Mouse (Mus musculus) ovary, postnatal 10 days (tissue): ENCODE results near the gene Smtnl2.

Source experiments
- DNase-seq: peaks from one replicate; pipeline ENCODE4 v3.0.0; 2022; ENCODE audit warnings: low spot score

The Smtnl2 gene

DNA sequence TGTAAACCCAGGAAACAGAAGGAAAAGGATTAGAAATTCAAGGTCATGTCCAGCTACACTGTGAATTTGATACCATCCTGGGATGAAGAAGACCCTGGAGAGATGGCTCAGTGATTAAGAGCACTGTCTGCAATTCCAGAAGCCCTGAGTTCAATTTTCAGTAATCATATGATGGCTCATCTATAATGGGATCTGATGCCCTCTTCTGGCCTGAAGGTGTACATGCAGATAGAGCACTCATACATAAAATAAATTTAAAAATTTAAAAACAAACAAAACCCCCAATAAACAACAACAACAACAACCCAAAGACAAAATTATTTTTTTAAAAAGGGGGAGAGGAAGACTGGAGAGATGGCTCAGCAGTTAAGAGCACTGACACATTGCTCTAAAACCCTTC is 15.4 kb upstream of the Smtnl2 start:
- DNase-seq: no peak

DNA sequence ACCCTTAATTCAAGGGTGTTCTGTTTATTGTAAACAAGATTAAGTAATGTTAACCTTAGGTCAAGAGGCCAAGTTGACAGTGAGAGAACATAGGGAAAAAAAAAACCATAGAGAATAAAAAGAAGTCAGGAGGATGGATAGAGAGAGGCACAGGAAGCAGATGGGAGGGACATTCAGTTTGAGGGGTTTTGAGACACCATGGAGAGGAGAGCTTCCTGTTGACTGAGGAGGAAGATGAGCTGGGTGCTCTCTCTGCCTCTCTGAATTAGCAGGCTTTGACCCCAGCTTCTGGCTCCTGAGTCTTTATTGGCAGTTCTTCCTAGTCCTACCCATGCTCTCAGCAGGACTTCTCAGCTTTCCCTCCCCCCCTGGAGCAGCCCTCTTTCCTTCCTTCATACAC is 13.7 kb upstream of the Smtnl2 start:
- no peak for DNase-seq

DNA sequence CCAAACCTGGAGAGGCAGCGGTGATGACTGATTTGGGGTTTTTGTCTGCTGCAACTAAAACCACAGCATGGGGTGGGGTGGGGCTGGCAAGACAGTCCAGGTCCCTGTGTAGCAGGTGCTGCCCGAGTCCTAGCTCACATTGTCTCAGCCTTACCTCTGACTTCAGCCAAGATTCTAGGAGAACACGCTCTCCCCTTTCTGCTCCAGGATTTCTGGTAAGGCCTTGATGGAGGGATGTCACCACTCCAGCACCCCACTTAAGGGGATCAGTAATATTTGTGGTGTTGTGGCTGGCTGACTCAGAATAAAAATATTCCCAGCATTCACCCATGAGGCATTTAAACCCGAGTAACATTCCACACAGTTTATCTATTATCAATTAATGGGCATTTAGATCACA is 12.2 kb upstream of the Smtnl2 start:
- no peak for DNase-seq

DNA sequence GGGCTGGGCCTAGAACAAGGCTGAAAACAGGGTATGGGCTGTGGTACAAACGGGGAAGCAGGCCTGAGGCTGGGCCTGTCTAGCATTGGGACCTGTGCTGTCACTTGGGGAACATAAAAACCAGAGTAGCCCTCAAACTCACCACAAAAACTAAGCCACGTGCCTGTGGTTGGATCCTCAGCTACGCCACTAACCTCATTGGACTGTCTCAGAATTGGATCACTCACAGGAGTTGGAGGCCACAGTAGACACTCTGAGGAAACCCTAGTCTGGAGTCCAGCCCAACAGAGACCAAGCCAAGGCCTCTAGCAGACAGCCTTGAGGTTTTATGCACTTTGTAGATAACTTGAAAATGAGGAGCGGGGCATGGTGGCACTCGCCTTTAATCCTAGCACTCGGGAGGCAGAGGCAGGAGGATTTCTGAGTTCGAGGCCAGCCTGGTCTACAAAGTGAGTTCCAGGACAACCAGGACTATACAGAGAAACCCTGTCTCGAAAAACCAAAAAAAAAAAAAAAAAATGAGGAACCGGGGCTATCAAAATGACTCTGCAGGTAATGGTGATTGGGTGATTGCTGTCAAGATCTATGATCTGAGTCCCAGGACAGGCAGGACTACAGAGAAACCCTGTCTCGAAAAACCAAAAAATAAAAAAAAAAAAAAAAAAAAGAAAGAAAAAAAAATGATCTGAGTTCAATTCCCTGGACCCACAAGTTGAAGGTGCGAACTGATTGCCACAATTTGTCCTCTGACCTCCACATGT is 10.2 kb upstream of the Smtnl2 start:
- DNase-seq: no peak

DNA sequence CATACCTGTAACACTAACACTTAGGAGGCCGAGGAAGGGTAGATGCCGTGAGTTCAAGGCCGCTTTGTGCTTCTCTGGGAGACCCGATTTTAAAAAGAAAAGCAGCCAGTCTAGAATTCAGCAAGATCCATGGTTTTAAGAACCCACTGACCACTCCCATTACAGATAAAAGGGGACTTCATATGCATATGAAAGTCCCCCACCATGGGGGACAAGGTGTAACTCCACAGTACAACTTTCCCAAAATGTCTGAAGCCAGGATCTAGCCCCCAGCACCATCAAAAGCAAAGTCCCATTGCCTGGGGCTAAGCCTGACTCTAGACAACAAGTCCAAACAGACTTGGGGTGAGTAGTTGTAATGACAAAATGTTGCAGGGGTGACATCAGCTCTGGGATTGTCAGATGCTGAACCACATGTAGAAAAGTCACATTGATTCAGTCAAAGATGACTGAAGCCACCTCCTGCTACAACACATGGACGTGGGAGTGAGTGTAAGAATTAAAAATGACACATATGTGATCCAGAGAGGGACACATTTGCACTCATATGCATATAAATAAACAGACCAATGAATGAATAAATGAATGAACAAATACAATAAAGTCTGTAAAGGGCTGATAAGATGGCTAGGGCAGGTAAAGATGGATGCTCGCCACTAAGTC is 9.1 kb upstream of the Smtnl2 start:
- DNase-seq: no peak

DNA sequence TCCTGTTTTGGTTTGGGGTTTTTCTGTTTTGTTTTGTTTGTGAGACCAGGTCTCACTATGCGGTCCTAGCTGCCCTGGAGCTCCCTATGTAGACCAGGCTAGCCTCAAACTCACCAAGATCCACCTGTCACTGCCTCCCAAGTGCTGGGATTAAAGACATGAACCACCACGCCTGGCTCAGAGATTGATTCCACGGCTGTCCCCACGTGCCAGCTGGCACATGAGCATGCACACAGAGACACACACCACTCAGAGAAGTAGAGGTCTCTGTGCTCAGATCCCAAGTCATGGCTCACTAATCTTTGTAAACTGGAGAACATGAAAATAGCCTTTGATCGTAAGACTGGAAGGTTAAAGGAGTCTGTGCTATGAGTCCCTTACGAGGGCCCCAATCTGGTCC is 7.5 kb upstream of the Smtnl2 start:
- no peak for DNase-seq

DNA sequence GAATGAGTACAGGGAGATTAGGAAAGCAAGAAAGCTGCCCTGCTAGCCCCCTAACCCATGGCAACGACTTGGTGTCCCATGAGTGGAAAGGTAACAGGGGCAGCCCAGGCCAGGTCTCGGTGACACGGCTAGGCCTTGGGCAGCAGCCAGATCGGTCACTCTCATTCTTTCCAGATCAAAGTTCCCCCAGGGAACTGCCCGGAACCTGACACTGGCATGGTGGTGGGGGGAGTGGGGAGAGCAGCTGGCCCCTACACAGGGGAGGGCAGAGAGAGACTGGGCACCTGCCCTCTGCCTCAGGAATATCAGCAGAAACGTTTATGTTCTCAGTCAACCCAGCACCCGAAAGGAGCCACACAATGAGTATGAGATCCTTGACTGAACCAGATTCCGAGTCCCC is 6.7 kb upstream of the Smtnl2 start:
- DNase-seq: no peak

DNA sequence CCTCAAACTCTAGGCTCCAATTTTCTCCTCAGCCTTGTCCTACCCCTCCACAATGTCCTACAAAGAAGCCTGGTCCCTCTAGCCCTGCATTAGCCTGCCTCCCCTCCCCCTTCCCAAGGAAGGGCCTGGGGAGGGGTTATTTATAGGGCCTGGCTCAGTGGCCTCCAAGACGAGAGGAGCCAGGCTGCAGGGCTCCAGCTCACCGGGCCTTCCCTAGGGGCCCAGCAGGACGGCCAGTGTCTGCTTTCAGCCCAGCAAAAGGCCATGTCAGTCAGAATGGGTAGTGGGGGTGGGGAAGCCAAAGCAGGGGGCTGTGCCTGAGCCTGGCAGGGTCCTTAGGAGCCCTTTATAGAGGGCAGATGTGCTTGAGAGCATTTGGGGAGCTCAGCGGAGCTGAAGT is 5.9 kb upstream of the Smtnl2 start:
- DNase-seq: no peak

DNA sequence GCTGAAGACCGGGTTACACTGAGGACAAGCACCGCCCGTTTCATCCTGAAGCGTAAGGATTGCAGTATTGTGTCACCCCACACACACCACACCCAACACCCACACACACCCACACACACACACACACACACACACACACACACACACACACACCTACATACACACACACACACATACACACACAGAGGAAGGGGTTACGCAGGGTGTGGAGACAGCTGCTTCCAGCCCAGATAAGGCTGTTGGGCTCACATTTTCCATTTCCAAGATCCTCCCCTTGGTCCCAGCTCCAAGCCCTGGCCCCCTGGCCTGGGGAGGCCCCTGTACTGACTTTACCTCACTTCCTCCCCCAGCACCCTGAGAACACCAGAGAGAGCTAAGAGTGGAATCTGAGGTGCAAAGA is 5.2 kb upstream of the Smtnl2 start:
- DNase-seq: no peak

DNA sequence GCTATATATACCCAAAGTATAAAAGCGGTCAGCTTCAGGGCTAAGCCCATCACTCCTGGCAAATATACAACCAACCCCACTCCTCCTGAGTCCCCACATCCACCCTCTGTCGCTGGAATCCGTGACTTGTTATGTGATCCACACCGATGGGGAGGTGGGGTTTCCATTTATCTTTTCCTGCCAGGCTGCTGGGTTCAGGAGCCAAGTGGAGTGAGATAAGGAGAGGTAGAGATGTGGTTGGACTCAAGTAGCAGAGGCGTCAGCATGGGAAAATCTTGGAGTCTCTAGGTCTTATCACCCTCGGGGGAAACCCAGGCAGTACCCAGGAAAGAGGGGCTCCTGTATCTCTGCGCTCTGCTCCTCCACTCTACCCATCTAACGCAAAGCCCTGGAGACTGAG is 3.6 kb upstream of the Smtnl2 start:
- no peak for DNase-seq

DNA sequence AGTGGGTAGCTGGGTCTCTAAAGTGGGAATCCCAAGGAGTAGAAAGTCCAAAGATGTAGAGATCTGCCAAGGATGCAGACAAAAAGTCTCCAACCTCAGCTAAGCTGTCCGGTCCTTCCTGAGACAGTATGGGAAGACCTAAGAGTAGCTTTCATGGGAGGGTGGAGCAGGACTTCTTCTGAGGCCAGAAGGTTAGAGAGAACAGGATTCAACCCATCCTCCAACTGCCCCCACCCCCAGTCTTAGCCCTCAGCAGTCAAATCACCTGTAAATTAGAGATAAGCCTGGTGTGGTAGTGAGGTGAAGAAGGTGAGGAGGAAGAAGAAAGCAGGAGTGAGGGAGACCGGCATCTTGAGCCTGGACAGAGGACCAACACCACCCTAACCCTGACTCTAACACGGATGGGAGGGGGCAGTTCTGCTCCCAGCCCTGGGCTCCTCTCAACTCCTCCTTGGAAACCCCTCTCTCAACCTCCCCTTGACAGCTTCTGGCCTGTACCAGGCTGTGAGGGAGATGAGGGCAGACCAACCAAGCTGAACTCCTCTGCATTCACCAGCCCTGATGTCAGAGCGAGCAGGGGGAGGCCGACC is 2.2 kb upstream of the Smtnl2 start:
- no peak for DNase-seq

DNA sequence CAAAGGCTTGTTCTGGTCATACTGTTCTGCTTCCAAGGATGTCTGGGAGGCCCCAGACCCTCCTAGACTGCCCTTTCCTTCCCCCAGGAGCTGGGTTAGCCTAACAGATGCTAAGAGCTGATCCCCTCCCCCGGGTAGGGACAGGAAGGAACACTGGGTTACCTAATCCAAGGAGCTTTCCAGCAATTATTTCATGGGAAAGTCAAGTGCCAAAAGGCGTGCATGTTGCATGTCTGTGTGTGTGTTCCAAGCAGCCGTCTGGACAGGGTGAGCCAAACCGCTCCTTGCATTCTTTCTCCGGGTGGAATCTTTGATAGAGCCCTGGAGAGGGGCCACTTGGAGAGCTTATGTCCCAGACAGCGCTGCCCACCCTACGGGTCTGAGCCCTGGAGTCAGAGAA is 1.5 kb upstream of the Smtnl2 start:
- no peak for DNase-seq

DNA sequence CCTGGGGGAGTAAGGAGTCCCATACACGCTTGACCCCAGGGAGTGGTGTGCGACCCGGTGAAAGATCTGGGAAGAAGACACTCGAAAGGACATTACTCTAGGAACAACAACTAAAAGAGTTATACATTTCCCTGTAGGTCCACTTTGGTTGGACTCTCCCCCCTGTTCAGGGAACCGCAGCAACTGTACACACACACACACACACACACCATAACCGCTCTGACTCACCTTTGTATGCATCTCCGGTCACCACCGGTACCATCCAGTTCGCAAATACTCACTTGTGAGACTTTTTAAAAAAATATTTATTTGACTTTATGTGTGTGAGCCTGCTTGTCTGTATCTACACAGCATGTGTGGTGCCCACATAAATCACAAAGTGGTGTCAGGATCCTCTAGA is 432 bp upstream of the Smtnl2 start:
- no peak for DNase-seq

DNA sequence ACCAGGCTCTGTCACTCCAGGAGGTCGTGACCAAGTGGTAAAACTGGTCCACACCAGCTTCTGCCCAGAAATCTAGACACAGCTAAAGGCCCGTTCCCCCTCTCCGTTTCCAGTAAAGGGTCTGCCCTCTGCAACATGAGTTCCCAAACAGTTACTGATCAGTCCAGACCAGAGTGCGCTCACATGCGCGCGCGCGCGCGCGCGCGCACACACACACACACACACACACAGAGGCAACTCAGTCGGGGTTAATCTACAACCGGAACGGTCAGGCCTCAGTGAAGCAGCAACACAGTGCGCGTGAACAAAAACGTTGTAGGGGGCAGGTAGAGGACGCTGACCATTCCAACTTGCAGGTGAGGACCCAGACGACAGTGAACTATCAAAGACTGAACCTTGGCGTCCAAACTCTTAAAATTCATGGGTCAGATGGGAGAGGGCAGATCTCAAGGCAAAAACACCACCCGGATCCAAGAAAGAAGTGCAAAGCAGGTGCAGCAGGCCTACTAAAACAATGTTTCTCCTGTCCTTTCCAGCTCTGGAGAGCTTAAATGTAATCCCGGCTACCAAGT is 906 bp downstream of the Smtnl2 start:
- DNase-seq: no peak

DNA sequence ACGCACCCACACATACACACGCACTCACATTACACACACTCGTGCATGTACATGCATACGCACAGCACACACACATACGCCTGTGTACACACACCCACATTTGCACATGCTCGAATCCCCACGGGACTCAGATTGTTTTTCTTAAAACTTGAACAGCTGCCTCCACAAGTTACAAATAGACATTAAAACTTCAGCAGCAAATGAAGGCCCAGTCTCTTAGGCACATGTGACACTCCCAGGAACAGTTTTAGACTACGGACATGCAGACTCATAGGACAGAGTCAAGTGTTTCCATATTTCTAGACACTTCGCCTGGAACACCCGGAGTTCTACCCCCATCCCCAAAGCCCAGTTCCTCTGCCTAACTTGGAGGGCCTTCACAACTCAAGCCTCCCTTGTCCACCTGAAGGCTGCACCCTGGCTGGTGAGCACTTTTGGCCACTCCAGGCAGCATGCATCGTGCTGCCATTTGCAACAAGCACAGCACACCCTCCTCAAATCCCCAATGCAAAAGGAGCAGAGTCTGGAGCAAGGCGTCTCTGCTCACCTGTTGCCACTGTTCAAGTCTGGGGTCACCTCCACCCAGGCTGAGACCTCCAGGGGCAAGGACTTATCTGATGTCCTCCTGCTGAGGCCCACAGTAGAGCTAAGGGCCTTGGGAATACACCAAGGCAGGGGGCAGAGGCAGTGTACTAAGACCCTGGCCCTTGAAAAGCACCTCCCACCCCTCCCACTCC is 1.7 kb downstream of the Smtnl2 start:
- no peak for DNase-seq

DNA sequence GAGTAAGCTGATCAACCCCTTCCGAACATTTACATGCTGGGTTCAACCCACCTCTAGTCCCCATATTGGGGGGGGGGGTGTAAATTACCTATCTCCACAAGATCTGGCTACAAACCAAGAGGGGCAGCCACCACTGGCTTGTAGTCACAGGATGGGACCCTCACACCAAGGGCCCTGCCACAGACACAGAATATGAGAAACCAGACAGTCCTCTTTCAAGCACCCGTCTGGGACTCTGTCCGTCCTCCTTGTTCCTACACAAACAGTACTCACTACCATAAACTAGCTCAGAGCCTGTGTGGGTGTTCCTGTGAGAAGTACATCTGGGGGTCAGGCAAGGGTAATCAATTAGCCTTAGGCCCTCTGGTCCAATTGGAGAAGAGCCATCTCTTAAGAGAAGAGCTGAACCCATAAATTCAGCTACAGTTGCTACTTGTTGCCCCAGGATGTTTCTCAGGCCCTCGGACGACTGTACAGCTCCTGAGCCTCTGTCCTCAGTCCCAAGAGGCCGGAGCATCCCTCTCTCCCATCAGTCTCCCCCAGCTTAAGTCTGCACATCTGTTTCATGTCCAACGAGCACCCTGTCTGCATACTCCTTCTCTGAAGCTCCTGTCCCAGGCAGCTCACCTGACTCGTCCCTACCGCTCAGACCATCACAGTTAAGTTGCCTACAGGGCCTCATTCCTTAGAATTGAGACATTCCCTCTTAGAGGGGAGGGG is 2.9 kb downstream of the Smtnl2 start:
- DNase-seq: no peak

DNA sequence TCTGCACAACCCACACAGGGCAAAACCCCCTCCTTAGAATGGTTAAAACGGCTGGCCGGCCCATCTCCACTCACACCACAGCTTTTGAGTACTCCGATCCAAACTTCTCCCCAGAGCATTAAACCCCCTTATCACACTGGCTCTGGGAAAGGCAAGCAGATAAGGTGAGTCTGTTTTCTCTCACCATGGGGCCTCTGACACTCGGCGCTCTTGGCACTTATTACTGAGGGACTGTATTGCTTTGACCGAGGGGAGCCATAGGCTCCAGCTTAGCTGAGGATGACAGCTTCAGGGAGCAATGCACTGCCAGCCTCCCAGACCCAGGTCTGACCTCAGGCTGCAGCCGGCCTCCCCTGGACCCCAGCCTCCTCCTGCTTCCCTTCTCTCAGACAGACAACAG is 3.9 kb downstream of the Smtnl2 start:
- no peak for DNase-seq

DNA sequence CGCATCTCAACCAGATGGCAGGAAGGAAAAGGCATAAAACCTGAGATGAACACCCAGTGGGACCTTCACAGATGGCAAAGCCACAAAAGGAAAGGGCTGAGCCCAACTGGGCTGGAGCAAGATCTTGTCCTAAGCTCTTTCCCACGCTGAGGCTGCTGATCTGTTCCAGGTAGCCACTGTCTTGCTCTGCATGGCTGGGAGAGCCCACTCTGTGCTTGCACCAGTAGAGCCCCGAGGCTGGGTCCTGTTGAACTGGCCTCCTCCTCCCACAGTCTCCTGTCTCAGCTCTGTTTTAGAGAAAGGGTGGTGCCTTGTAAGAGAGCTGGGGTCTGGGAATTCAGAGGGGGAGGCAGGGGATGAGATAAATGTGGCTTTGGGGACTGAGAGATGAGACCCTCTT is 4.4 kb downstream of the Smtnl2 start:
- no peak for DNase-seq

DNA sequence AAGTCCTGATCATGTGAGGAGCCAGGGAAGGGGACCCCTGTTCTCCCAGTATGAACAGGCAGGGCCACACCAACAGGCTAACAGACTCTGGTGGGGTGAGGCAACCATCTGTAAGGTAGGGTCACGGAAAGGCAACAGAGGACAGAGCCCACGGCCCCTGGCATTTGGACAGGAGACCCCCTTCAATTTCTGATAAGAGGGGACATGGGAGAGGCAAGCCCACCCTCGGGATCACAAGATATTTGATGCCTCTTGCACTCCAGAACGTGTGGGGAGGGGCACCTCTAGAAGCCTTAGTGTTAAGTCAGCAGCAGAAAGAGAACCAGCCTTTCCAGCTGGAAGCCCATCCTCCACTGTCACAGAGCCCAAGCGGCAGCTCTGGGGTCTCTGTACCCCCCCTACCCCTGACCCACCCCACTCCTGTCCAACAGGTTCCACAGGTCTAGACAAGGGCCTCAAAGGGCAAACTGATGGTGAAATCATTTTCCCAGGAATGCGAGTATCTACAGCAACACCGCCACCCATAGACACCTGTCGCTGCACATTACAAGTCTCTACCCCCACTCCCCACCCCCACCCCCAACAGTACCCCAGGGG is 5.3 kb downstream of the Smtnl2 start:
- no peak for DNase-seq

DNA sequence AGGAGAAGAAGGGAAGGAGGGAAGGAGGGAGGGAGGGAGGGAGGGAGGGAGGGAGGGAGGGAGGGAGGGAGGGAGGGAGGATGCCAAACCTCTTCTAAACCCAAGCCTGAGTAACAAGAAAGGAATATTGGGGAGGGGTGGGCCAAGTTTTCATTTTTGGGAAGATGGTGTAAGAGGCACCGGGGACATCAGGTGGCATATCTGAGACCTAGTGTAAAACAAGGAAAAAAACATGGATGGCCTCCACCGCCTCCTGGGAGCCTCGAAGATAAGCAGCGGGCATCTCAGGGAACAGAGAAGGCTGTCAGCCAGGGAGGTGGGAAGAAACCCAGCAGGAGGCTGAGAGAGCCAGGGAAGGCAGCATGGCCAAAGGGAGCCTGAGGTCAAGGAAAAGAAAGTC is 6.0 kb downstream of the Smtnl2 start:
- no peak for DNase-seq

DNA sequence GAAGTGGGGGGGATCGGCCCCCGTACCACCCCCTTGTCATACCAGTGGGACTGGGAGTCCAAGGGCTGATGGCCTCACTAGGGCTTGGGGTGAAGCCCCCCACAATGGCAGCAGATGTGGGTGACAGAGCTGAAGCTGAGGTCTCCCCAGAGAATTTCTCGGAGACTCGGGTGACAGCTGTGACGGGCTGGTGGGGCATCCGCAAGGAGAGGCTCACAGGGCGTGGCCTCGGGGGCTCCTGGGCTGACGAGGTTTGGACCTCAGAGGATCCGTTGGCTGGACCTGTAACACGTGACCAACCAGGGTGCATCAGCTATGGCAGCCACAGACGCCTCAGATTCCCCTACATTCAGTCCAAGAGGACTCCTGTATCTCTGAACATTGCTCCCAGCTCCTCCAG is 8.5 kb downstream of the Smtnl2 start:
- DNase-seq: no peak

DNA sequence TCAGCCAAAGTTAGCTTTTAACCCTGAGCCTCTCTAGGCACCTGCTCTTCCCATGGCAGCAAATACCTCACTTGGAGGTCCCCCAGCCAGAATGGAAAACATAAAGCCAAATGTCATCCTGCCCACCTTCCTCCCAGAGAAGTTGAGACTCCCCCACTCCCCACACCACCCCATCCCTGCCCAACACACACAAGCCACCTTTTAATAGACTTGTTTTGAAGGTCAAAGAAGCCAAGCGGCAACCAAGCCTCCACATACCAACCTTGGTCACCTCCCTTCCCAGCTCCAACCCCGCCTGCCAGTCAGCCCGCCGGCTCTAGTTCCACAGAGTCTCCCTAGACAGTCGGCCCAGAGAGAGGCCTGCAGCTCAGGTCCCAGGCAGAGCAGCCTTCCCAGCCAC is 9.5 kb downstream of the Smtnl2 start:
- DNase-seq: no peak
